Mouse (Mus musculus) heart, embryonic 13.5 days (tissue): ENCODE results near the gene Xkr7. TPM values are rescaled to one million over a fixed set of nuclear protein-coding genes. Genes with fewer than 3 reads are reported as not detected.

Source experiments
- ATAC-seq: fragments of 200-750 bp; cut with Nextera tagmentation; 2 replicates; pipeline ENCODE4 v1.8.0; 2017; ENCODE audit warnings: moderate TSS enrichment; ENCODE audit not compliant: insufficient number of reproducible peaks, low FRiP score, low TSS enrichment; ENCODE audit errors: extremely low read depth
- H3K27ac ChIP-seq: fragments of 300-500 bp; sonication (generic); replicated peaks from 2 replicates; pipeline ENCODE4 v1.5.1; 2015; ENCODE audit warnings: moderate library complexity, mild to moderate bottlenecking, inconsistent platforms
- H3K27me3 ChIP-seq: fragments of 300-500 bp; sonication (generic); replicated peaks from 2 replicates; pipeline ENCODE4 v1.6.1; 2015; ENCODE audit warnings: mild to moderate bottlenecking, inconsistent platforms
- H3K36me3 ChIP-seq: fragments of 300-500 bp; sonication (generic); 2 replicates; pipeline ENCODE4 v1.6.1; 2015; ENCODE audit warnings: mild to moderate bottlenecking, inconsistent platforms
- H3K4me1 ChIP-seq: fragments of 300-500 bp; sonication (generic); 2 replicates; pipeline ENCODE4 v1.6.1; 2015; ENCODE audit warnings: inconsistent platforms
- H3K4me2 ChIP-seq: fragments of 300-500 bp; sonication (generic); 2 replicates; pipeline ENCODE4 v1.6.1; 2015; ENCODE audit warnings: inconsistent platforms, mild to moderate bottlenecking, moderate library complexity
- H3K4me3 ChIP-seq: fragments of 300-500 bp; sonication (generic); 2 replicates; pipeline ENCODE4 v1.5.1; 2015; ENCODE audit warnings: moderate library complexity, mild to moderate bottlenecking, inconsistent platforms
- H3K9ac ChIP-seq: fragments of 300-500 bp; sonication (generic); 2 replicates; pipeline ENCODE4 v1.6.1; 2015; ENCODE audit warnings: inconsistent platforms, mild to moderate bottlenecking, moderate library complexity
- H3K9me3 ChIP-seq: fragments of 300-500 bp; sonication (generic); 2 replicates; pipeline ENCODE4 v1.6.1; 2016; ENCODE audit warnings: inconsistent platforms
- WGBS: fragments of 180-500 bp; shearing (Covaris S2); methylation state at CpG from one replicate; pipeline ENCODE4 v1.1.7; 2015; ENCODE audit warnings: mixed read lengths; 5-methylcytosine and 5-hydroxymethylcytosine counted together
- polyA plus RNA-seq: library from polyadenylated mRNA; unstranded; fragments of >200 nt; fragmentation: Nextera tagmentation; extraction: Ambion mirVana; gene quantifications from 2 replicates; pipeline ENCODE4 v1.2.1, GENCODE M21; 2015

Xkr7 gene
- polyA plus RNA-seq, 1 experiment from 2014 or later, result not detected

DNA sequence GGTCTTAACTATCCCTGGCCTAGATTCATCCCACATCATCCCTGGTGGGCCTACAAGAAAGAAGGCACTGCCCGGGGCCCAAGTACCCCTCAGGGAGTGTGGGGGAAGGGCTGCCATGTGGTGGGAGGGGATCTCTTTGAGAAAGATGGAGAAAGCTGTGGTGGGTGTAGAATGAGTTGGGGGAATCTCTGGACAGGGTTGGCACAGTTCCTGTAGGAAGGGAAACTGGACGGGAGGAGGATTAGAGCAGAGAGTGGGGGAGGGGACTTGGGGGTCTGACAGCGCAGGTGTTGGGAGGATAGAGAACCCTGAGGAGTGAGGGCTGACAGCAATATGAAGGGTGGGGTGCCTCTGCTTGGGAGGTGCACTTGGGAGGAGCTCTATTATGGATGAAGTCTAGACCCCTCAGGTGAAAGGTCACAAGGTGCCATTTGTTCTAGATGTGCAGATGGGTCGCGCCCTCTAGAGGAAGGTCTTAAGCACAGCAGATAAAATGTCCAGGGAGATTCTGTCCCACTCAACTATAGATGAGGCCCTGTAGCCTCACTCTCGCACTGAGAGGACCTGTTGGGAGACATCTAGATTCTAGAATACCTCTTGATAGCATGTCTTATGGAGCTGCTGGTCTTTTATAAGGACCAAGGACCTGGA lies 23.7 kb downstream of the Xkr7 start:
- Histone ChIP-seq H3K36me3 (no peaks in the 10 kb centered on the region), H3K9ac (no peak overlapping the region), H3K4me2 (no peak overlapping the region), H3K27me3 (peaks cover 87% of the 10 kb centered on the region), H3K4me1 (no peaks in the 10 kb centered on the region), H3K9me3 (no peaks in the 10 kb centered on the region), H3K4me3 (no peak overlapping the region), H3K27ac (no peak overlapping the region)
- no peak for ATAC-seq
- 54% methylated on average over 6 of the region's 6 CpGs for WGBS

DNA sequence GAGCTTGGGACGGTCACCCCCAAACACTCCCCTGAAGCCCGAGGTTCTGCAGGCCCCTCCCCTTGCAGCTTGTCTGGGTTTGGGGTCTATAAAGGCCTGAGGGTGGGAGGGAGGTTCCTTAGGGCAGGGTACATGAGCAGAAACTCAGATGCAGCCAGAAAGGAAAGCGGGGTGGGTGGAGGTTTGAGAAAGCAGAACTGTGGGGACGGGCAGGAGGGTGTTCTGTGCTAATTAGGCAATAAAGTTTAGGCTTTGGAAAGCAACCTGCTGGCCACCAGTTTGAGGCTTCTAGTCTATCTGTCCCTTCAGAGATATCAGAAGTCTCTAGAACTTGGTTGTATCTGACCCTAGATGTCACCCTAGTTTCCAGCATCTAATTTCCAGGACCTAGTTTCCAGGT lies 26.7 kb downstream of the Xkr7 start:
- Histone ChIP-seq H3K4me1 (peaks cover under 1% of the 10 kb centered on the region; the same call in 1 of the 2 replicates), H3K36me3 (no peaks in the 10 kb centered on the region), H3K9ac (no peak overlapping the region), H3K4me2 (no peak overlapping the region), H3K27ac (no peak overlapping the region), H3K9me3 (no peaks in the 10 kb centered on the region), H3K27me3 (peaks cover 60% of the 10 kb centered on the region), H3K4me3 (no peak overlapping the region)
- ATAC-seq, result no peak
- 54% methylated on average over 4 of the region's 4 CpGs for WGBS

DNA sequence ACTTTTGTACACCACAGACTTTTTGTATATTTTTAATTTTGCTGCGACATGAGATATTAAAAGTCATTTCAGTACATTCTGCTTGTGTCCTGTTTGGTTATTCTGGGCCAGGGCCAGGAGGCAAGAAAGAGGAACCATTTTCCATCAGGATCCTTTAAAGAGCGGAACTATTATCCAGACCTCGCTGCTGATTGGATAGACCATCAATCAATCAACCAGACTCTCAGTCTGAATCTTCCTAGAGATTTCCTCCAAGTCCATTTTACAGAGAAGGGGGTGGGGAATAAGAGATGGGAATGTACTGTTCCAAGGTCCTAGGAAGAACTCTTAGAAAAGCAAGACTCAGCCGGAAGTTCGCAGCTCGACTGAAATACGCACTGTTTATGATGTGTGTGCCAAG lies 28.6 kb downstream of the Xkr7 start:
- H3K4me1 ChIP-seq, result peaks cover 15% of the 10 kb centered on the region
- H3K9ac ChIP-seq, result no peak overlapping the region
- no peak for ATAC-seq
- no peaks in the 10 kb centered on the region for H3K36me3 ChIP-seq
- H3K4me3 ChIP-seq, result no peak overlapping the region
- 77% methylated on average over 7 of the region's 7 CpGs for WGBS
- no peaks in the 10 kb centered on the region for H3K9me3 ChIP-seq
- peaks cover 41% of the 10 kb centered on the region for H3K27me3 ChIP-seq
- no peak overlapping the region for H3K4me2 ChIP-seq
- H3K27ac ChIP-seq, result no peak overlapping the region

DNA sequence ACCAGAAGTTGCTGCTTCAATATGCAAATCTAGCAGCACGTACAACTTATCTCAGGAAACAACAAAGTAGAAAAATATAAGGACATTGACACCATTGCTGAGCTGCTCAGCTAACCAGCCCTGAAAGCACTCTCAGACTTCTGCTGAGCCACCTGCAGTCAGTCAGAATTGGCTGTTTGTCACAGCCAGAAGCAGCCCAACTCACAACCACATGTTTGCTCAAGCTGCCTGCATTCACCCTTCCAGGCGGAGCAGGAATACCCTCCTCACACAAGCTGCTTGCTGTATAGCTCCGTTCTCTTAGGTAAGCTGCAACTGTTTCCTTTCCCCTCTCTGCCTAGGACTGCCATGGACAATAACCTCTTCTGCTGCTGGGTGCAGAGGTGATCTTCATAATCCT lies 31.7 kb downstream of the Xkr7 start:
- 51% methylated on average over 3 of the region's 3 CpGs for WGBS
- Histone ChIP-seq H3K9me3 (no peaks in the 10 kb centered on the region), H3K27me3 (peaks cover 48% of the 10 kb centered on the region), H3K4me2 (no peak overlapping the region), H3K9ac (no peak overlapping the region), H3K36me3 (no peaks in the 10 kb centered on the region), H3K4me1 (peaks cover 15% of the 10 kb centered on the region), H3K27ac (no peak overlapping the region), H3K4me3 (no peak overlapping the region)
- ATAC-seq, result no peak

DNA sequence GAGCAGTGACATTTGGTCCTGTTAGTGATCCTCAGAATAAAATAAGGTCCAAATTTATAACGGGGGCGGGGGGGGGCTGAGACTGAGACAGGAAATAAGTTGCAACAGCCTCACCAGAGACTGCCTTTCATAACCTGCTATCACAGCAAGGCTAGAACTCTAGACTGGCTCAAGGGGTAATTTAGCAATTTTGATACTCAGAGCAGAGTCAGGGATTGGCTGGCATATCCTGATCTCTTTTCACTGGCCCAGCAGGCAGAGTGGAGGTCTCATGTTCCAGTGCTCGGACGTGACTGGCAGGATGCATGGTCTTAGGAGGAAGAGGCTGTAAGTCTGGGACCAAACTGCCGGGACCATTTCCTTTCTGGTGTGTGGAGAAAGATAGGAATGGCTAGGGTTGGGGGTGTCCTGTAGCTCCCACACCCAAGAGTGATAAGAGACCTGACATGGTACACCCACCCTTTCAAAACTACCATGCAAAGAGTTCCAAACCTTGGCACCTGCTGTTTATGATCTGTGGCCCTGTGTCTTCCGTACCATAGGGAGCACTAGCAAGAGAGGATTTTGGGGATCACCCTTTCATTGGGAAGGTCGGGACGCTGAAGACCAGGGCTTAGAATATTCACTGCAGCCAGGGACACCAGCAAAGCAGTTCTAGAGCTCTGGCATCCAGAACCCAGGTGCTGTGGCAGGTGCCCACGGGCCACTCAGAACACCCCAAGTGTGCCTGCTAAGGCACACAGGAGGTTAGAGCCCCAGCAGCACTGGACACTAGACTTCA lies 32.7 kb downstream of the Xkr7 start:
- H3K4me3 ChIP-seq, result no peak overlapping the region
- 60% methylated on average over 9 of the region's 9 CpGs for WGBS
- H3K27ac ChIP-seq, result peak overlapping the region; percentile 79; the same call in 1 of the 2 replicates
- H3K9ac ChIP-seq, result no peak overlapping the region
- ATAC-seq, result no peak
- H3K4me2 ChIP-seq, result peak overlapping the region; percentile 59; the same call in 1 of the 2 replicates
- H3K9me3 ChIP-seq, result no peaks in the 10 kb centered on the region
- H3K4me1 ChIP-seq, result peaks cover 15% of the 10 kb centered on the region
- H3K27me3 ChIP-seq, result peaks cover 47% of the 10 kb centered on the region
- no peaks in the 10 kb centered on the region for H3K36me3 ChIP-seq

DNA sequence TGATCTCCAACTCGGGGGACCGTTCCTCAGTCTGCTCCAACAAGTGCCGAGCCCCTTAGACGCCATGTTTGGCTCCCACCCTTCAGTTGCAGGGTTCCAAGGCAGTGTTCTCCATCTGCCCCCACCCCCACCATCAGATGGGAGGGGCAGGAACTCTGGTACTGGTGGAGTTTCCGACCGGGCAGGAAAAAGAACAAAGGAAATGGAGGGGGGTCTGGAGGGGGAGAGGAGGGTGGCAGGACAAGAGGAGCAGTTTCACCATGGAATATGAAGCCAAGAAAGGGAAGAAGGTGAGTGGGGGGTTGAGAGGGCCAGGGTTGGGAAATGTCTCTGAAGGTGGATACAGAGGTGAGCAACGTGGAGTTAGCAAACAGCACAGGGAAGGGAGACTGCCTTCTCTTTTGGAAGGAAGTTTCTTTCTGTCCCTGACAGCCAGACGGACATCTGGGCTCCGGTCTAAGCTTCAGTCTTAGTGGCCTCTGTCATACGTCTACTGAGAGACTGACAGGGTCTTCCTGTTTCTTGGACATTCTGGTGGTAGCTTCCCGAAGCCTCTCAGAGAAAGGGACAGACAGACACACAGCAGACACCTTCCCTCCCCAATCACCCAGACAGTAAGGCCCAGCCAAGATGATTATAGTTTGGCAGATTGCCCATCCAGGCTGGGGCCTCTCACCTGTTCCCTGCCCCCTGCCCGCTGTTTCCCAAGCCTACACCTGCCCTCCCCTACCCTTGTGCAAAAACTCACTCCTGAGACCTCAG lies 34.3 kb downstream of the Xkr7 start, which contains the start of gene Ccm2l:
Ccm2l (plus strand) TSS at position 209 of the 762 bp plus-strand sequence.
- 32% methylated on average over 12 of the region's 12 CpGs for WGBS
- peak within 1 kb of the TSS; percentile 79 for H3K27ac ChIP-seq
- peaks cover 50% of the 10 kb centered on the region for H3K27me3 ChIP-seq
- H3K4me1 ChIP-seq, result peaks cover 15% of the 10 kb centered on the region
- peak within 1 kb of the TSS; percentile 59 for H3K4me2 ChIP-seq
- 0 out of 2 replicates have a peak, but pooled peaks have one; percentile 40 for ATAC-seq
- H3K9ac ChIP-seq, result peak within 1 kb of the TSS; percentile 73
- no peaks in the 10 kb centered on the region for H3K36me3 ChIP-seq
- H3K4me3 ChIP-seq, result peak within 1 kb of the TSS; percentile 44
- H3K9me3 ChIP-seq, result no peaks in the 10 kb centered on the region

DNA sequence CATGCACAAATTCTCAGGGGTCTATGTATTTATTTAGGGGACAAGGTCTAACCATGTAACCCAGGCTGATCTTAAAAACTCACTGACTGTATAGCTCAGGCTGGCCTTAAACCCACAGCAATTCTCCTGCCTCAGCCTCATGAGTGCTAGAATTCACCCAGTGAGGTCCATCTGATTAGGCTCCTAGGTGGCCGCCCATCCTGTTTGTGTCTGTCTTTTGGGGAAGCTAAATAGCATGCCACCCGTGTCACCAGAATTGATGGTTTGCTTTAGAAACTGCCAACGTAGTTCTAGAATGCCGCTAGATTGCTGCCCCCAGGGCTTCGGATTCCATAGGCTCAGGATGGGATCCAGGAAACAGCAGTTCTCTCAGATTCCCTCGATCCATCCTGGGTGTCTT lies 35.3 kb downstream of the Xkr7 start:
- H3K9me3 ChIP-seq, result no peaks in the 10 kb centered on the region
- peaks cover 24% of the 10 kb centered on the region for H3K4me1 ChIP-seq
- H3K4me3 ChIP-seq, result peak overlapping the region; percentile 44
- 45% methylated on average over 6 of the region's 6 CpGs for WGBS
- H3K4me2 ChIP-seq, result peak overlapping the region; percentile 59
- no peaks in the 10 kb centered on the region for H3K36me3 ChIP-seq
- H3K9ac ChIP-seq, result peak overlapping the region; percentile 73; the same call in 1 of the 2 replicates
- H3K27ac ChIP-seq, result peak overlapping the region; percentile 79; the same call in 1 of the 2 replicates
- H3K27me3 ChIP-seq, result peaks cover 61% of the 10 kb centered on the region
- ATAC-seq, result no peak

DNA sequence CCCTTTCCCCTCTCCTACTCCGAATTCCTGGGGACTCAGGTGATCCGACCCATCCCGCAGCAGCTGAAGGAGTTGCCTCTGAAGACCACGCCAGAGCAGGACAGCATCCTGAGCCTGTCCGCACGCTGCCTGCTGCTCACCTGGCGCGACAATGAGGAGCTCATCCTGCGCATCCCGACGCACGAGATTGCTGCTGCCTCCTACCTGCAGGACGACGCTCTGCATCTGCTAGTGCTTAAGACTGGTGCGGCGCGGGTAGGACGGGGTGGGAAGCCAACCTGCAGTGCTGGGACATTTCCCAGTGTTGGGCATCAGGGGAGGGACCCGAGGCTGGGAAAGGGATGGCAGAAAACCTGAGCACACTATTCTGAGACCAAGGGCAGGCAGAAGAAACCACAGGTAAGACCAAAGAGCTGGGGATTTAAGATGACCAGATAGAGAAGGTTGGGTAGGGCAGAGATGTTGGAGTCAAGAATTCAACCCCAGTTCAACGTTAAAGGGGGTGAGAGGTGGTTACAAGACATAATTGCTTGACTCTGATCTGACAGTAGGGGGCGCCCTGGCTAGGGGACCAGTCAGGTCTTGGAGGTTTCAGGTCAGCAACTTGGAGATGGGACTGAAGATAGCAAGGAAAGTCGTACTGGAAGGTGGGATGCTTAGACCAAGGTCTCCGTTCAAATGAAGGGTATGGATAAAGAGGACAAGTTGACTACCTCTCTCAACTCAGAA lies 39.3 kb downstream of the Xkr7 start:
- no peak overlapping the region for H3K4me2 ChIP-seq
- peaks cover 11% of the 10 kb centered on the region for H3K4me1 ChIP-seq
- no peak overlapping the region for H3K27ac ChIP-seq
- no peak overlapping the region for H3K9ac ChIP-seq
- no peaks in the 10 kb centered on the region; the same call in 1 of the 2 replicates for H3K36me3 ChIP-seq
- H3K4me3 ChIP-seq, result peak overlapping the region; percentile 45; the same call in 1 of the 2 replicates
- no peak for ATAC-seq
- H3K9me3 ChIP-seq, result no peaks in the 10 kb centered on the region
- 12% methylated on average over 23 of the region's 23 CpGs for WGBS
- peaks cover 86% of the 10 kb centered on the region for H3K27me3 ChIP-seq

DNA sequence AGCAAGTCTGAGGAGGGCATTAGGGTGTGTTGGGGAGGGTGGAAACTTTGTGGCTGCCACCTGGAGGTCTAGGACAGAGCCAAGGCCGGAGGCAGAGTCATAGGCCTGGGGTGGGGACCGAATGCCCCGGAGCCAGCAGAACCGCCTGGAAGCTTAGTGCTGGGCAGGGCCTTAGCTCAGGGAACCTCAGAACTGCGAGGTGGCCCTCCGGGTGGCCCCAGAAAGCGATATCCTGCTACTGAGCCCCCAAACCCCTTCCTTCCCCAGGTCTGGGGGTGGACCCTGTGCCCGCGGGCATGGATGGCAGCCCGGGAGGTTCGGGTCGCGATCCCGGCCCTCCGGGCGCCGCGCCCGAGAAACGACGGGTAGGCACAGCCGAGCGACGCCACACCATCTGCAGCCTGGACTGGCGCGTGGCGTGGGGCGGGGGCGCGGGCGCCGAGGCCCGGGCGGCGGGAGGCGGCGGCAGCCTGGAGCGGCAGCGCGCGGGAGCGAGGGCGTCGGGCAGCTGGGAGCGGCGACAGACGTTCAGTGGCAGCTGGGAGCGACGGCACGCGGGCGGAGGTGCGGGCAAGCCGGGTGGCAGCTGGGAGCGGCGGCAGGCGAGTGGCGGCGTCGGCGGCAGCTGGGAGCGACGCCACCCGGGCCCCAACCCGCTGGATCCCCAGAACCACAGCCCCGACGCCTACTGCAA lies 40.0 kb downstream of the Xkr7 start:
- Histone ChIP-seq H3K4me3 (peak overlapping the region; percentile 45), H3K27ac (no peak overlapping the region), H3K9me3 (no peaks in the 10 kb centered on the region), H3K9ac (peak overlapping the region; percentile 35), H3K4me2 (peak overlapping the region; percentile 68), H3K27me3 (peaks cover 81% of the 10 kb centered on the region), H3K36me3 (no peaks in the 10 kb centered on the region; the same call in 1 of the 2 replicates), H3K4me1 (peaks cover 11% of the 10 kb centered on the region)
- WGBS, result 17% methylated on average over 67 of the region's 67 CpGs
- no peak for ATAC-seq

DNA sequence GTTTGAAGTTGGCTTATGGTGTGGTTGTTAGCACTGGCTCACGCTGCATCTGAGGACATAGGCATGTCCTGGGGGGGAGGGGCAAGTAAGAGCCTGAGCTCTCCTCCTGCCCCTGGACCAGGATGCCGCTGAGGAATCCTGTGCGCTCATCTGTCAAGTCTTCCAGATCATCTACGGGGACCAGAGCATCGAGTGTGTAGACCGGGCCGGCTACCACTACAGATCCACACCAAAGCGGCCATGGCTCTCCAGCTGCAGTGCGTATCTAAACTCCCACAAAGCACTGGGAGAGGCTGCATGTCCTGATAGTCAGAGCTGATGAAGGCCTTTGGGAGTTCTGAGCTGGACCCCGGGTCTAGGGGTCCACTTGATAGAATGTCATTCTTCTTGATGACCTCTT lies 43.0 kb downstream of the Xkr7 start:
- Histone ChIP-seq H3K9me3 (no peaks in the 10 kb centered on the region), H3K27ac (no peak overlapping the region), H3K4me3 (no peak overlapping the region), H3K4me1 (peaks cover 19% of the 10 kb centered on the region), H3K9ac (no peak overlapping the region), H3K4me2 (no peak overlapping the region), H3K36me3 (no peaks in the 10 kb centered on the region; the same call in 1 of the 2 replicates), H3K27me3 (peaks cover 62% of the 10 kb centered on the region)
- no peak for ATAC-seq
- WGBS, result 76% methylated on average over 10 of the region's 10 CpGs
